Mouse (Mus musculus): ENCODE measurements at regions not wholly inside any gene's neighbourhood (a gene's known extent, or its start where the extent isn't known, plus 50 kb on each side); places are given as distances from the start of the nearest gene placed in this dataset.
A peak's percentile ranks its signal among the peaks of the same experiment; 100 is the strongest.
"Not testable (repeated sequence)": the region's sequence is repeated elsewhere in the genome, so short reads cannot be mapped to it uniquely, and the experiment has no call there.

DNA sequence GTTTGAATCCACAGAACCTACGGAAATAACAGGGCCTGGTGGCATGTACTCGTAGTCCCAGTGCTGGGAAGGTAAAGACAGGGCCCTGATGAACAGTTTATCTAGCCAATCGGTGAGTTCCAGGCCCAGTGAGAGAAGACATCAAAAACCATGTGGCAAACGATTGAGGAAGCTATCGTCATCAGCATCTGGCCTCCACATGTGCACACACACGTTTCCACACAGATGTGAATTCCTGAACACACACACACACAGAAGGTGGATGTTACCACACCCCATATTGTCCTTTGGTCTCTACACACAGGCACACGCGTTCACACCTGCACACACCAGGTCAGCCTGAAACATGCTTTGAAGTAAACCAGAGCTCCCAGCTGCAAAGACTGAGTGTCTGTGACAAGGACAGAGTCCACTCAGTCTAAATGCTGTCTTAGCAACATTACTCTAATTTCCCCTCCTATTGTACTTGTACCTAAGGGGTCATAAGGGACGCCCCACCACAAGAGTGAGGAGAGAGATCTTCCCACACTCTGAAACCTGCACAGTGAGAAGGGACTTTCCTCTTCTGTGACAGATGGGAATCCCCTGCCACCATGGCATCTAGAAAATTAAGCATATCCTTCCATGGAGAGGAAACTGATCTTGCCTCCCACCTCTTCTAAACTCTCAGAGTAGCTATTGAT, 159.1 kb upstream of the Tbl1xr1 start:
- Histone ChIP-seq H3K27ac (ENCODE audit: low read length) (no peak overlapping the region), H3K4me2 (ENCODE audit: low read length) (no peak overlapping the region), H3K9me3 (replicated peaks; ENCODE audit: control insufficient read depth, low read length, poor library complexity, severe bottlenecking) (no peaks in the 10 kb centered on the region; the same call in 1 of the 2 replicates), H3K4me3 (ENCODE audit: low read depth, low read length) (no peak overlapping the region), H3K27me3 (ENCODE audit: control insufficient read depth, insufficient read depth, low read depth, low read length) (no peaks in the 10 kb centered on the region), H3K4me1 (ENCODE audit: control insufficient read depth, insufficient read depth, low read length) (no peaks in the 10 kb centered on the region), H3K36me3 (ENCODE audit: control insufficient read depth, insufficient read depth, low read length) (no peaks in the 10 kb centered on the region), H3K9ac (ENCODE audit: low read depth, low read length) (no peak overlapping the region)
- WGBS, result 90% methylated on average over 9 of the region's 9 CpGs
- ATAC-seq, result no peak

DNA sequence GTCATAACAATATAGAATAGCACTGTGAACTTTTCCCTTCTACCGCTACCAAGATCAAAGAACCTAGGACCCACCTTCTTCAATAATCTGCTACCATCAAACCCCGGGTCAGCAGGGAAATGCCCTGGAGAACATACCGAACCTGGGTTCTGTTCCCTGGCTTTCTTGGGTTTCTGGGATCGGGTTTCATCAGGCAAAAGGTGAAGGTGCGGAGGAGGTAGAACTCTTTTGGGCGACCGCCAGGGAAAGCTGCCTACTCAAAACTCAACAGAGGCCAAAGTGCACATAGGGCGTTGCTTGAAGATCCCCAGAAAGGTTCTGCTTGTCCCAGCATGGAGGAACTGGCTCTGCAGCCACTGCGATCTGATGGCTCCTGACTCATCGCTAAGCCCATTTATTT, 158.0 kb upstream of the Tbl1xr1 start:
- 96% methylated on average over 10 of the region's 10 CpGs for WGBS
- no peak for ATAC-seq

GRCm38 (mm10) chr3:21919931-21920330, 156.5 kb upstream of the Tbl1xr1 start:
- Histone ChIP-seq H3K9ac (ENCODE audit: low read depth, low read length) (no peak overlapping the region), H3K4me3 (ENCODE audit: low read depth, low read length) (no peak overlapping the region), H3K9me3 (replicated peaks; ENCODE audit: control insufficient read depth, low read length, poor library complexity, severe bottlenecking) (no peaks in the 10 kb centered on the region; the same call in 1 of the 2 replicates), H3K36me3 (ENCODE audit: control insufficient read depth, insufficient read depth, low read length) (no peaks in the 10 kb centered on the region), H3K27me3 (ENCODE audit: control insufficient read depth, insufficient read depth, low read depth, low read length) (no peaks in the 10 kb centered on the region), H3K4me2 (ENCODE audit: low read length) (no peak overlapping the region), H3K4me1 (ENCODE audit: control insufficient read depth, insufficient read depth, low read length) (no peaks in the 10 kb centered on the region), H3K27ac (ENCODE audit: low read length) (no peak overlapping the region)
- 95% methylated on average over 7 of the region's 7 CpGs for WGBS
- ATAC-seq, result no peak

More for the DNA sequence above, 158.0 kb upstream of the Tbl1xr1 start:
- no peaks in the 10 kb centered on the region for H3K36me3 ChIP-seq (ENCODE audit: control insufficient read depth, insufficient read depth, low read length)
- H3K27me3 ChIP-seq (ENCODE audit: control insufficient read depth, insufficient read depth, low read depth, low read length), result no peaks in the 10 kb centered on the region
- no peak overlapping the region for H3K4me2 ChIP-seq (ENCODE audit: low read length)
- H3K4me3 ChIP-seq (ENCODE audit: low read depth, low read length), result no peak overlapping the region
- no peaks in the 10 kb centered on the region; the same call in 1 of the 2 replicates for H3K9me3 ChIP-seq (replicated peaks; ENCODE audit: control insufficient read depth, low read length, poor library complexity, severe bottlenecking)
- no peaks in the 10 kb centered on the region for H3K4me1 ChIP-seq (ENCODE audit: control insufficient read depth, insufficient read depth, low read length)
- H3K27ac ChIP-seq (ENCODE audit: low read length), result no peak overlapping the region
- H3K9ac ChIP-seq (ENCODE audit: low read depth, low read length), result no peak overlapping the region

DNA sequence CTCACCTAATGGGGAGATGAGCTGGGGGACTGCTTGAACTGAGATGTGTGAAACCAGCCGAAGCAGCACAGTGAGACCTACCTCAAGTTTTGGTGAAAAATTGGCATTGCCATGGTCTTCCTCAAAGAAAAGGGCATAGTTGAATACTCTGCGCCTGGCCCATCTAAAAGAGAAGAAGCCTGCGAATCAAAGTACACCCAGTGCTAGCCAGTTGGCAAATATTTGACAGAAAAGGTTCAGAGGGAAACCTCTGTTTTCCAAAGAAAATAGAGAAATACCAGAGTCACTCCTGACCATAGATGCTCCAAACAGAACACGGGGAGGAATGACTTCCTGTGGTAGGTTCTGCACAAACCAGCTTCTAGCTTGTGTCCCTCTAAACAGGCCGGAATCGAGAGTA, 144.5 kb upstream of the Tbl1xr1 start:
- Histone ChIP-seq H3K9ac (ENCODE audit: low read depth, low read length) (no peak overlapping the region), H3K36me3 (ENCODE audit: control insufficient read depth, insufficient read depth, low read length) (no peaks in the 10 kb centered on the region), H3K27ac (ENCODE audit: low read length) (no peak overlapping the region), H3K4me2 (ENCODE audit: low read length) (no peak overlapping the region), H3K9me3 (replicated peaks; ENCODE audit: control insufficient read depth, low read length, poor library complexity, severe bottlenecking) (no peaks in the 10 kb centered on the region), H3K4me1 (ENCODE audit: control insufficient read depth, insufficient read depth, low read length) (peaks cover 26% of the 10 kb centered on the region), H3K4me3 (ENCODE audit: low read depth, low read length) (no peak overlapping the region), H3K27me3 (ENCODE audit: control insufficient read depth, insufficient read depth, low read depth, low read length) (no peaks in the 10 kb centered on the region)
- 92% methylated on average over 6 of the region's 6 CpGs for WGBS
- ATAC-seq, result no peak

DNA sequence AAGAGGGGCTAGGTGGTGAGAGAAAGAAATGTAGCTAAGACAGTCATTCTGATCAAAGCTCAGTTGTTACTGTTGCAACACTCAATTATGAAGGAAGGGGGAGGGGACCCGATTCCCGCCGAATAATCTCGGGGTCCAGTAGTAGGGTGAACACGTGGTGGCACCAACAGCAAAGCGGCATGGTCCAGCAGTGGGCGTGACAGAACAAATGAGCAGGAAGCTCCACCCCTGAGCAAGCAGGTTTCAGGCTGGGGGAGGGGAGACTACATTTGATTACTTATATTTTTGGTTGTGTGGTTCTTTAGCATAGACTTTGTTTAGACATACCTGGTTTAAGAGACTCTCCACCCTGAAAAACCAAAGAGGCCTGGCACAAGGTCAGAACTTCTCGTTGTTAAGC, 143.8 kb upstream of the Tbl1xr1 start:
- H3K36me3 ChIP-seq (ENCODE audit: control insufficient read depth, insufficient read depth, low read length); H3K9me3 ChIP-seq (replicated peaks; ENCODE audit: control insufficient read depth, low read length, poor library complexity, severe bottlenecking); H3K4me2 ChIP-seq (ENCODE audit: low read length); H3K27ac ChIP-seq (ENCODE audit: low read length); H3K4me3 ChIP-seq (ENCODE audit: low read depth, low read length); ATAC-seq; H3K27me3 ChIP-seq (ENCODE audit: control insufficient read depth, insufficient read depth, low read depth, low read length); H3K9ac ChIP-seq (ENCODE audit: low read depth, low read length): not testable (repeated sequence)
- 91% methylated on average over 8 of the region's 8 CpGs for WGBS
- peaks cover 30% of the 10 kb centered on the region for H3K4me1 ChIP-seq (ENCODE audit: control insufficient read depth, insufficient read depth, low read length)

DNA sequence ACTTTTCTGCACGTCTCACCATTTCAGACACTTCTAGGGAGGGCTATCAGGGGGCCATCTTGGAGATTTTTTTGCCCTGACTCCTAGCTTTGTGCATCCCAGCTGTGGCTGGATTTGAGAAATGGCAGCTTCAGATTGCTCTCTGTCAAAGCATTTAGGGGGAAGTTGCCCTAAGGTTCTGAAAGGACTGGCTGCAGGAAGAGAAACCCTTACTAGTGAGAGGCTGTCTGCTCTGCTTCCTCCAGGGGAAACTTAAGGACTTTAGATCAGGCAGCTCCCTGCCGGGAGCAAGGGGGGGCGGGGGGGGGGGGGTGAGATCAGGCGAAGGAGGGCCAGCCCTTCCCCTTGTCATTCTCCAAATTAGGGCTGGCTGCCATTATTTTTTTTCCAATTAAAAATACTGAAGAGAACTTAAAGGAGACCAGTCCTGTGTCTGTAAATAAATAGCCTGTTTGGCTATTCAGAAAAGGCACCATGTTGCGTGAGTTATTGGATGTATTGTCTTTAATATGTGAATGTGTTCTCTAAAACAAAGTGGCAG, 141.7 kb upstream of the Tbl1xr1 start:
- H3K4me2 ChIP-seq (ENCODE audit: low read length), result peak overlapping the region; percentile 16; the same call in 1 of the 2 replicates
- H3K27me3 ChIP-seq (ENCODE audit: control insufficient read depth, insufficient read depth, low read depth, low read length), result no peaks in the 10 kb centered on the region
- H3K9ac ChIP-seq (ENCODE audit: low read depth, low read length), result 0 out of 2 replicates have a peak overlapping the region, but pooled peaks have one; percentile 22
- H3K36me3 ChIP-seq (ENCODE audit: control insufficient read depth, insufficient read depth, low read length), result no peaks in the 10 kb centered on the region
- no peaks in the 10 kb centered on the region for H3K9me3 ChIP-seq (replicated peaks; ENCODE audit: control insufficient read depth, low read length, poor library complexity, severe bottlenecking)
- peak overlapping the region; percentile 87 for H3K27ac ChIP-seq (ENCODE audit: low read length)
- ATAC-seq, result no peak
- H3K4me3 ChIP-seq (ENCODE audit: low read depth, low read length), result no peak overlapping the region
- peaks cover 30% of the 10 kb centered on the region for H3K4me1 ChIP-seq (ENCODE audit: control insufficient read depth, insufficient read depth, low read length)
- 7% methylated on average over 5 of the region's 5 CpGs for WGBS

- Histone ChIP-seq H3K4me3 (ENCODE audit: low read depth, low read length) (peak overlapping the region; percentile 32), H3K9me3 (replicated peaks; ENCODE audit: control insufficient read depth, low read length, poor library complexity, severe bottlenecking) (no peaks in the 10 kb centered on the region), H3K27me3 (ENCODE audit: control insufficient read depth, insufficient read depth, low read depth, low read length) (no peaks in the 10 kb centered on the region), H3K36me3 (ENCODE audit: control insufficient read depth, insufficient read depth, low read length) (no peaks in the 10 kb centered on the region), H3K4me2 (ENCODE audit: low read length) (peak overlapping the region; percentile 56), H3K27ac (ENCODE audit: low read length) (peak overlapping the region; percentile 87), H3K4me1 (ENCODE audit: control insufficient read depth, insufficient read depth, low read length) (peaks cover 30% of the 10 kb centered on the region), H3K9ac (ENCODE audit: low read depth, low read length) (peak overlapping the region; percentile 58)
- WGBS, result under 1% methylated on average over 22 of the region's 24 CpGs
- peak; percentile 97 for ATAC-seq
Measured at GRCm38 (mm10) chr3:21935571-21936261, 140.7 kb upstream of the Tbl1xr1 start.

- H3K27me3 ChIP-seq (ENCODE audit: control insufficient read depth, insufficient read depth, low read depth, low read length), result no peaks in the 10 kb centered on the region
- peaks cover 30% of the 10 kb centered on the region for H3K4me1 ChIP-seq (ENCODE audit: control insufficient read depth, insufficient read depth, low read length)
- ATAC-seq, result no peak
- peak overlapping the region; percentile 32 for H3K4me3 ChIP-seq (ENCODE audit: low read depth, low read length)
- H3K9me3 ChIP-seq (replicated peaks; ENCODE audit: control insufficient read depth, low read length, poor library complexity, severe bottlenecking), result no peaks in the 10 kb centered on the region
- peak overlapping the region; percentile 87 for H3K27ac ChIP-seq (ENCODE audit: low read length)
- peak overlapping the region; percentile 56 for H3K4me2 ChIP-seq (ENCODE audit: low read length)
- H3K9ac ChIP-seq (ENCODE audit: low read depth, low read length), result 0 out of 2 replicates have a peak overlapping the region, but pooled peaks have one; percentile 43
- WGBS, result 4% methylated on average over 8 of the region's 8 CpGs
- no peaks in the 10 kb centered on the region for H3K36me3 ChIP-seq (ENCODE audit: control insufficient read depth, insufficient read depth, low read length)
Measured at GRCm38 (mm10) chr3:21936262-21936603, 140.2 kb upstream of the Tbl1xr1 start.

DNA sequence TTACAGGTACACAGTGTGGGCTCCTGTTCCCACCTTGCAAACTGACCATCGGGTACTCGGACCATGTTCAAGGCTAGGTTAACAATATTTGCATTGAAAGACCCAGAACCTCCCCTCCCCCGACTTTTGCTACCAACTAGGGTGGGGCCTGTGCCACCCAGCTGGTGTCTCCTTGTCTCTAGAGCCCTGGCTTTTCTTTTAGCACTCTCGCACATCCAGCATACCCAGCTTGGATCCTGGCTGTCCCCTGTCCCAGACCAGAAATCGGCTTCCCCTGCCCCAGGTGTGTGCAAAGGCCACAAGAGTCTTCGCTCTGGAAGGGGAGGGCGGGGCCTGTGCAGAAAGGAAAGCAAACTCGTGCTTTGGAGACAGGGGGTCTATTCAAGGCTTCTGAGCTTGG, 139.8 kb upstream of the Tbl1xr1 start:
- H3K27ac ChIP-seq (ENCODE audit: low read length), result peak overlapping the region; percentile 87
- no peak overlapping the region for H3K9ac ChIP-seq (ENCODE audit: low read depth, low read length)
- no peaks in the 10 kb centered on the region for H3K36me3 ChIP-seq (ENCODE audit: control insufficient read depth, insufficient read depth, low read length)
- H3K9me3 ChIP-seq (replicated peaks; ENCODE audit: control insufficient read depth, low read length, poor library complexity, severe bottlenecking), result no peaks in the 10 kb centered on the region
- peak overlapping the region; percentile 56 for H3K4me2 ChIP-seq (ENCODE audit: low read length)
- peaks cover 30% of the 10 kb centered on the region for H3K4me1 ChIP-seq (ENCODE audit: control insufficient read depth, insufficient read depth, low read length)
- ATAC-seq, result no peak
- no peaks in the 10 kb centered on the region for H3K27me3 ChIP-seq (ENCODE audit: control insufficient read depth, insufficient read depth, low read depth, low read length)
- WGBS, result 8% methylated on average over 8 of the region's 8 CpGs
- no peak overlapping the region for H3K4me3 ChIP-seq (ENCODE audit: low read depth, low read length)
